Mouse (Mus musculus): ENCODE data around the gene Trpm3.

GRCm38 (mm10) chr19:22994531-22994930 lies 855.7 kb downstream of the Trpm3 start:
- TF ChIP-seq CTCF (IDR thresholded peaks at IDR 0.05; ENCODE audit: low read depth), result no peak
- TF ChIP-seq EP300 (IDR thresholded peaks at IDR 0.05; ENCODE audit: low read depth), result no peak
